In genomic region chr10:103368296-103369080, GRCm38 (mm10) we compare ENCODE assay signal across 8 mouse cellular contexts. TPM values are rescaled to one million over a fixed set of nuclear protein-coding genes. Genes with fewer than 3 reads are reported as not detected.
DNase-seq lines count a peak whose midpoint lies in the region; ATAC-seq and TF ChIP-seq lines count a peak whose summit lies in the region.

No protein-coding gene starts in this region.

- peak; percentile 26 to 33 for DNase-seq in adrenal gland, adult 18-20 months (ENCODE audit: low spot score in 2 of 2)
- DNase-seq in embryo, embryonic 10.5 days (ENCODE audit: low spot score): peak; percentile 67
- peak; percentile 54 to 55 for DNase-seq in kidney, postnatal 36 days
- peak; percentile 1 for DNase-seq in lung, postnatal 36 days
- peak; percentile 74 for DNase-seq in right cerebral cortex, adult 18-20 months
- no peak for DNase-seq in thymus, postnatal 25 days

- H3K27me3 ChIP-seq in C2C12 (ENCODE audit: control insufficient read depth, insufficient read depth, insufficient read length): no peaks in the 10 kb centered on the region
- H3K27me3 ChIP-seq in heart, embryonic 15.5 days: peaks cover 2% of the 10 kb centered on the region; the same call in 1 of the 2 replicates

- peak overlapping the region; percentile 16 for H3K9ac ChIP-seq in heart, embryonic 15.5 days

- WGBS in heart, embryonic 15.5 days: under 1% methylated on average over 37 of the region's 37 CpGs

- no peak overlapping the region for H3K27ac ChIP-seq in heart, embryonic 15.5 days

- peak overlapping the region; percentile 36 for H3K4me3 ChIP-seq in C2C12 (ENCODE audit: insufficient read depth, poor library complexity, severe bottlenecking)
- H3K4me3 ChIP-seq in heart, embryonic 15.5 days: peak overlapping the region; percentile 54

- H3K79me2 ChIP-seq in C2C12 (ENCODE audit: control insufficient read depth, insufficient read depth): no peaks in the 10 kb centered on the region

- no peaks in the 10 kb centered on the region for H3K36me3 ChIP-seq in C2C12 (ENCODE audit: control insufficient read depth, insufficient read depth)
- H3K36me3 ChIP-seq in heart, embryonic 15.5 days: no peaks in the 10 kb centered on the region

- no peaks in the 10 kb centered on the region for H3K9me3 ChIP-seq in heart, embryonic 15.5 days (replicated peaks)

- no peaks in the 10 kb centered on the region for H3K79me3 ChIP-seq in C2C12 (ENCODE audit: low read depth)

- ATAC-seq in heart, embryonic 15.5 days (replicated peaks; ENCODE audit: insufficient number of reproducible peaks, insufficient read depth, low FRiP score, low read depth): peak; percentile 35

- TF ChIP-seq CTCF in C2C12 (IDR thresholded peaks at IDR 0.05; ENCODE audit: control insufficient read depth, insufficient read depth, insufficient read length): no peak

- H3ac ChIP-seq in C2C12 (ENCODE audit: control insufficient read depth, insufficient read length, low read depth): peak overlapping the region; percentile 57

- peak overlapping the region; percentile 95 for H3K4me2 ChIP-seq in heart, embryonic 15.5 days

- H3K4me1 ChIP-seq in heart, embryonic 15.5 days (replicated peaks): peaks cover 16% of the 10 kb centered on the region

TF ChIP-seq in C2C12, 6 proteins besides CTCF, POLR2A, EP300 and RAD21:
- peak; percentile 68 for TF ChIP-seq USF1 (IDR thresholded peaks at IDR 0.05; ENCODE audit: low read depth)
- no peak for TF ChIP-seq MAX (IDR thresholded peaks at IDR 0.05)

RNA-seq across cellular contexts. Expression of gene Slc6a15, which starts 0.9 kb away (rescaled TPM):
- polyA plus RNA-seq in C2C12 (2012; fragmentation: generic; extraction: Trizol): 1.5 TPM
- 1 to 10 TPM; 3.2 to 3.3 TPM for total RNA-seq in adrenal gland, adult 18-20 months (2021)
- polyA plus RNA-seq in heart, embryonic 15.5 days (2015; fragmentation: Nextera tagmentation; extraction: Ambion mirVana): 0.47 and 1.2 TPM in 2 replicates
